Mouse (Mus musculus) kidney, embryonic 14.5 days (tissue): ENCODE measurements around the gene Usp44. TPM values are rescaled to one million over a fixed set of nuclear protein-coding genes. Genes with fewer than 3 reads are reported as not detected.

Source experiments
- ATAC-seq: fragments of 200-750 bp; cut with Nextera tagmentation; 2 replicates; pipeline ENCODE4 v1.8.0; 2017; ENCODE audit warnings: moderate number of reproducible peaks, mild to moderate bottlenecking, moderate TSS enrichment, moderate library complexity; ENCODE audit not compliant: low FRiP score, low TSS enrichment
- H3K27ac ChIP-seq: fragments of 300-500 bp; sonication (generic); 2 replicates; pipeline ENCODE4 v1.5.1; 2014; ENCODE audit warnings: low read depth, mild to moderate bottlenecking, low read length, moderate library complexity, mixed read lengths
- H3K27me3 ChIP-seq: fragments of 300-500 bp; sonication (generic); 2 replicates; pipeline ENCODE4 v1.6.1; 2014; ENCODE audit warnings: mild to moderate bottlenecking, low read length; ENCODE audit not compliant: control insufficient read depth, insufficient read depth
- H3K36me3 ChIP-seq: fragments of 300-500 bp; sonication (generic); 2 replicates; pipeline ENCODE4 v1.6.1; 2014; ENCODE audit warnings: low read length, mixed read lengths; ENCODE audit not compliant: control insufficient read depth, insufficient read depth
- H3K4me1 ChIP-seq: fragments of 300-500 bp; sonication (generic); 2 replicates; pipeline ENCODE4 v1.6.1; 2014; ENCODE audit warnings: low read length, mixed read lengths; ENCODE audit not compliant: control insufficient read depth, insufficient read depth
- H3K4me2 ChIP-seq: fragments of 300-500 bp; sonication (generic); replicated peaks from 2 replicates; pipeline ENCODE4 v1.6.1; 2014; ENCODE audit warnings: low read depth, mild to moderate bottlenecking, low read length
- H3K4me3 ChIP-seq: fragments of 300-500 bp; sonication (generic); 2 replicates; pipeline ENCODE4 v1.5.1; 2014; ENCODE audit warnings: mild to moderate bottlenecking, low read length
- H3K9ac ChIP-seq: fragments of 300-500 bp; sonication (generic); 2 replicates; pipeline ENCODE4 v1.6.1; 2014; ENCODE audit warnings: low read depth, mild to moderate bottlenecking, low read length, moderate library complexity
- H3K9me3 ChIP-seq: fragments of 300-500 bp; sonication (generic); 2 replicates; pipeline ENCODE4 v1.6.1; 2016; ENCODE audit warnings: low read length; ENCODE audit not compliant: control insufficient read depth
- WGBS: fragments of 180-500 bp; shearing (Covaris S2); extraction: QIAGEN DNeasy Blood & Tissue Kit; methylation state at CpG from one replicate; pipeline ENCODE4 v1.1.7; 2014; 5-methylcytosine and 5-hydroxymethylcytosine counted together
- polyA plus RNA-seq: library from polyadenylated mRNA; unstranded; fragments of >200 nt; fragmentation: Nextera tagmentation; extraction: Ambion mirVana; gene quantifications from 2 replicates; pipeline ENCODE4 v1.2.1, GENCODE M21; 2014

Usp44 gene
- polyA plus RNA-seq, 1 experiment from 2014 or later, result 1.4 TPM

DNA sequence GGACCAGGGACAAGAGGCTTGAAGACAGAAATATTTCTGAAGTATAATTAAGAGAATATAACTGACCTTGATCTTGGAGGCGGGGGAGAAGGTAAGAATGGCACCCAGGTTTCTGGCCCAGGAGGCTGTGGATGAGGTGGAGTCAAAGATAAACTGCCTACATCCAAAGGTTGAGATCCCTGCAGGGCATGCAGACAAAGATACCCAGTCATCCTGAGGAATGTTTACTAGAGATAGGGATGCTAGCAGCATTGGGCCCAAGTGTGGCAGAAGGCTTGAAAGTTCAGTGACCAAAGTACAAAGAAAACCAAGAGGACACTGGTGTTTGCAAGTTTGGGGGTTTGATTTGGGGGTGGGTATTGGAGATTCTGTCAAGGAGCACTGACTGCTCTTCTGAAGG lies 59.7 kb downstream of the Usp44 start:
- Histone ChIP-seq H3K9me3 (no peaks in the 10 kb centered on the region), H3K4me3 (no peak overlapping the region), H3K4me1 (peaks cover 5% of the 10 kb centered on the region), H3K4me2 (no peak overlapping the region), H3K27ac (no peak overlapping the region), H3K27me3 (no peaks in the 10 kb centered on the region), H3K36me3 (peaks cover 11% of the 10 kb centered on the region), H3K9ac (no peak overlapping the region)
- WGBS, result 79% methylated on average over 1 of the region's 1 CpGs
- no peak for ATAC-seq

DNA sequence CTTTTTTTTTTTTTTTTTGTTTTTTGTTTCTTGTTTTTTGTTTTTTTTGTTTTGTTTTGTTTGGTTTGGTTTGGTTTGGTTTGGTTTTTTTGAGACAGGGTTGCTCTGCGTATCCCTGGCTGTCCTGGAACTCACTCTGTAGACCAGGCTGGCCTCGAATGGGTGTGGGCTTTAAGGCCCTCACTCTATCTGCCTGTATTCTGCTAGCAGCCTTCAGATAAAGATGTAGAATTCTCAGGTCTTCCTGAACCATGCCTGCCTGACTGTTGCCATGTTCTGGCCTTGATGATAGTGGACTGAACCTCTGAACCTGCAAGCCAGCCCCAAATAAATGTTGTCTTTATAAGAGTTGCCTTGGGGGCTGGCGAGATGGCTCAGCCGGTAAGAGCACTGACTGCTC lies 61.2 kb downstream of the Usp44 start:
- WGBS, result 90% methylated on average over 4 of the region's 4 CpGs
- Histone ChIP-seq H3K4me3 (no peak overlapping the region), H3K36me3 (no peaks in the 10 kb centered on the region), H3K9me3 (no peaks in the 10 kb centered on the region), H3K9ac (no peak overlapping the region), H3K27ac (no peak overlapping the region), H3K4me1 (peaks cover 5% of the 10 kb centered on the region), H3K4me2 (no peak overlapping the region), H3K27me3 (no peaks in the 10 kb centered on the region)
- no peak for ATAC-seq

DNA sequence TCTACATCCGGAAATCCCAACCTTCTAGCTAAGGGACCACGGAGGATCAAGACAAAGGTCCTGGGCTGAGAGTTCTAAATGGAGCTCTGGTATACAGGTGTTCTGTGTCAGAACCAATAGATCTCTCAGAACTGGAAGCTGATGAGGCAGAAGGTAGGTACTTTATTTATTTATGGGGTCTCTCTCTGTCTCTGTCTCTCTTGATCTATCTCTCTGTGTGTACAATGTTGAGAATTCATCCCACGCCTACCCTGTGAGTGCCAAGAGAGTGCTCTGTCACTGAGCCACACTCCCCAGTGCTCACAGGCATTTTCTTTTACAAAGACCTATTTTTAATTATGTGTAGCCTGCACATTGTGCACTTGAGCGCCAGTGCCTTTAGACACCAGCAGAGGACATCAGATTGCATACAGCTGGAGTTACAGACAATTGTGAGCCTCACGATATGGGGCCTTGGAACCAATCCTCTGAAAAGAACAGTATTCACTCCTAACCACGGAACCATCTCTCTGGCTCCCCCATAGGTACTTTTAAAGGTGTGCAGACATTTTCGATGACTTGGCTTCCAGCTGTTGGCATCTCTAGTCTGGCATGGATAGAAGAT lies 65.8 kb downstream of the Usp44 start, which contains the start of gene Metap2:
Gene Metap2 (minus strand): TSS at position 51 of the 604 bp plus-strand sequence.
- Histone ChIP-seq H3K36me3 (no peaks in the 10 kb centered on the region), H3K4me3 (no peak within 1 kb of the TSS), H3K4me2 (no peak within 1 kb of the TSS), H3K4me1 (no peaks in the 10 kb centered on the region), H3K9ac (no peak within 1 kb of the TSS), H3K27ac (no peak within 1 kb of the TSS), H3K9me3 (no peaks in the 10 kb centered on the region), H3K27me3 (no peaks in the 10 kb centered on the region)
- no peak for ATAC-seq
- 73% methylated on average over 7 of the region's 7 CpGs for WGBS

DNA sequence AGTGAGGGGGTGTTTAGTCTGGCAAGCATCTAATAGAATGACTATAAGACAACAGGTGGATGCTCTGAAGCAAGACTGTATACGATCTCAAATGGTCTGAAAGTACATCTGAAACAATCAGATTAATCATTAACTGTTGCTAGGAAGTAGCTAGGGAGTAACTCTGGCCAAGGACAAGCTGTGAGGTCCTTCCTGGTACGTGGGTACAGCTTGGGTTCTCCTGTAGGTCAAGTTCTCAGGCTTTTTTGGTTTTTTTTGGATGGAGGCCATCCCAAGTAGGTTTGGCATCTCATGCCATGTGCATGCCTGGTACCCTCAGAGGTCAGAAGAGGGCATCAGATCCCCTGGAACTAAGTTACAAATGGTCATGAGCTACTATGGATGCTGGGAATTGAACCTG lies 67.9 kb downstream of the Usp44 start:
- 43% methylated on average over 2 of the region's 2 CpGs for whole genome bisulfite sequencing

DNA sequence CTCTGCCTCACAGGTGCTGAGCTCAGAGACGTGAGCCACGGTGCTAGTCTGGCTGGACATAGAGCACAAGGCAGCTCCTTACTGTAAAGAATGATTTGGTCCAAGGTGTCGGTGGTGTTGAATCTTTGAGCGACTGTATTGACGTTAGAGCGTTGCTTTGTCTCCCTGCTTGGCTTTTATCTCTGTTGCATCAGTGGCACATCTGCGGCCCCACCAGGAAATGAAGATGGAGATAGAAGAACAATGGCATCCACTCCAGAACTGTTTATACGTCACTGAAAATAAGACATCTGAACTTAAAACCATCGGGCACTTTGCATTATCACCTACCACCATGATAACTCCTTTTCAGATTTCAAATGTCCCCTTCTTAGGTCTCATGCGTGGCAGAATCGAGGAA lies 68.6 kb downstream of the Usp44 start:
- no peak for ATAC-seq
- no peak overlapping the region for H3K4me3 ChIP-seq
- H3K4me2 ChIP-seq, result no peak overlapping the region
- H3K4me1 ChIP-seq, result no peaks in the 10 kb centered on the region
- no peak overlapping the region for H3K27ac ChIP-seq
- no peaks in the 10 kb centered on the region for H3K36me3 ChIP-seq
- 87% methylated on average over 11 of the region's 11 CpGs for WGBS
- no peaks in the 10 kb centered on the region for H3K9me3 ChIP-seq
- no peak overlapping the region for H3K9ac ChIP-seq
- no peaks in the 10 kb centered on the region for H3K27me3 ChIP-seq

More for the DNA sequence above, 67.9 kb downstream of the Usp44 start:
- Histone ChIP-seq H3K27ac (no peak overlapping the region), H3K27me3 (no peaks in the 10 kb centered on the region), H3K9ac (no peak overlapping the region), H3K9me3 (no peaks in the 10 kb centered on the region), H3K36me3 (no peaks in the 10 kb centered on the region), H3K4me1 (no peaks in the 10 kb centered on the region), H3K4me2 (no peak overlapping the region), H3K4me3 (no peak overlapping the region)
- no peak for ATAC-seq

DNA sequence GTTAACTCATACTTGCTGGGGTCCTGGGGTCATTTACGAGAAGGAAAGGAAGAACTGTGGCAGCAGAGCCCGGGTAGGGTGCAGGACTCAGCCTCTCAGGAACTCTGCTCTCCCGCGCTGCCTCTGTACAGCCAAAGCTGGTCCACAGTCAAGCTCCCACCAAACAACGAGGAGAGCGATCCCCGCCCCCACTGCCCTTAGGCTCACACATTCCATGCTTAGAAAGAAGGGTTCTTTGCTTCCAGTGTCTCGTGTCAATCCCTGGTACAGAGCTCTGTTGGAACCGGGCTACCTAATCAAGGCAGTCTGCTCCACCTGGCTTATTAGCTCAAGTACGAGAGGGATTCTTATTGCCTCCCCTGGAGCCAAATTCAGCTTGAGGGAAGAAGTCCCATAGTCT lies 76.0 kb downstream of the Usp44 start:
- no peak for ATAC-seq
- Histone ChIP-seq H3K27ac (no peak overlapping the region), H3K36me3 (no peaks in the 10 kb centered on the region), H3K27me3 (no peaks in the 10 kb centered on the region), H3K4me1 (no peaks in the 10 kb centered on the region), H3K4me3 (no peak overlapping the region), H3K9me3 (no peaks in the 10 kb centered on the region), H3K4me2 (no peak overlapping the region), H3K9ac (no peak overlapping the region)
- 43% methylated on average over 10 of the region's 10 CpGs for WGBS

Other genes starting within 250 kb of the Usp44 start
- gene Snrpf, start 241.8 kb upstream of the Usp44 start, polyA plus RNA-seq, result 166 and 226 TPM in 2 replicates
- 0.59 and 1.3 TPM in 2 replicates for gene Ntn4, start 190.9 kb upstream of the Usp44 start, polyA plus RNA-seq
- 212 and 221 TPM in 2 replicates for gene Metap2, start 65.5 kb downstream of the Usp44 start, polyA plus RNA-seq
- 19.8 and 23.8 TPM in 2 replicates for gene Vezt, start 204.3 kb downstream of the Usp44 start, polyA plus RNA-seq
- 3.0 and 4.3 TPM in 2 replicates for gene Fgd6, start 204.4 kb downstream of the Usp44 start, polyA plus RNA-seq